Mouse (Mus musculus): ENCODE data around the gene D11Wsu47e.

Gene D11Wsu47e

GRCm38 (mm10) chr11:113737553-113737854 lies 53.3 kb downstream of the D11Wsu47e start:
- no peak for DNase-seq

- no peak for DNase-seq
Observed at GRCm38 (mm10) chr11:113737912-113738311, 53.7 kb downstream of the D11Wsu47e start.

GRCm38 (mm10) chr11:113739213-113739612 lies 55.0 kb downstream of the D11Wsu47e start:
- no peak for DNase-seq

- no peak for DNase-seq
Observed at GRCm38 (mm10) chr11:113740100-113740499, 55.9 kb downstream of the D11Wsu47e start.

GRCm38 (mm10) chr11:113742998-113743397 lies 58.8 kb downstream of the D11Wsu47e start:
- DNase-seq = no peak

Data from cerebellum, postnatal 25 days (tissue).